In genomic region chr8:111299363-111299820, GRCm38 (mm10) we compare ENCODE assay signal across 8 mouse cellular contexts. TPM values are rescaled to one million over a fixed set of nuclear protein-coding genes. Genes with fewer than 3 reads are reported as not detected.
A peak's percentile ranks its signal among the peaks of the same experiment; 100 is the strongest.
DNase-seq lines count a peak whose midpoint lies in the region; ATAC-seq and TF ChIP-seq lines count a peak whose summit lies in the region.

No protein-coding gene starts in this region.

- H3K9me3 ChIP-seq in forebrain, postnatal 0 days (ENCODE audit: low read length): no peaks in the 10 kb centered on the region
- no peaks in the 10 kb centered on the region for H3K9me3 ChIP-seq in hindbrain, embryonic 12.5 days (replicated peaks)

- peak; percentile 60 for DNase-seq in MN1 (ENCODE audit: low spot score)
- DNase-seq in c-Kit-positive CD71-positive TER-119-positive erythroid progenitor cells, embryonic 14.5 days (ENCODE audit: low spot score): peak; percentile 69
- DNase-seq in forebrain, postnatal 0 days: peak; percentile 13
- DNase-seq in left cerebral cortex, adult 18-20 months (ENCODE audit: low spot score in 2 of 2): peak; percentile 19 to 21
- DNase-seq in lung, postnatal 4 days: peak; percentile 56 to 72
- peak; percentile 56 for DNase-seq in retina, postnatal 1 day
- DNase-seq in urinary bladder, adult 2 months (ENCODE audit: low spot score): peak; percentile 38

- WGBS in forebrain, postnatal 0 days: 0% methylated on average over 28 of the region's 28 CpGs
- WGBS in hindbrain, embryonic 12.5 days: under 1% methylated on average over 28 of the region's 28 CpGs

- H3K27me3 ChIP-seq in forebrain, postnatal 0 days (ENCODE audit: insufficient read depth, low read length): no peaks in the 10 kb centered on the region
- H3K27me3 ChIP-seq in hindbrain, embryonic 12.5 days: no peaks in the 10 kb centered on the region

- no peak for ATAC-seq in forebrain, postnatal 0 days
- ATAC-seq in hindbrain, embryonic 12.5 days (ENCODE audit: low FRiP score): no peak

- H3K36me3 ChIP-seq in forebrain, postnatal 0 days (ENCODE audit: insufficient read depth): no peaks in the 10 kb centered on the region; the same call in 1 of the 2 replicates
- peaks cover 21% of the 10 kb centered on the region for H3K36me3 ChIP-seq in hindbrain, embryonic 12.5 days

- H3K4me2 ChIP-seq in forebrain, postnatal 0 days (ENCODE audit: low read depth): peak overlapping the region; percentile 69
- peak overlapping the region; percentile 69 for H3K4me2 ChIP-seq in hindbrain, embryonic 12.5 days (replicated peaks)

- peak overlapping the region; percentile 98 for H3K4me3 ChIP-seq in forebrain, postnatal 0 days (ENCODE audit: low read depth, low read length)
- peak overlapping the region; percentile 94 for H3K4me3 ChIP-seq in hindbrain, embryonic 12.5 days

- no peaks in the 10 kb centered on the region for H3K4me1 ChIP-seq in forebrain, postnatal 0 days (ENCODE audit: insufficient read depth)
- H3K4me1 ChIP-seq in hindbrain, embryonic 12.5 days: peaks cover 14% of the 10 kb centered on the region

- H3K27ac ChIP-seq in forebrain, postnatal 0 days (ENCODE audit: low read depth, low read length): no peak overlapping the region
- H3K27ac ChIP-seq in hindbrain, embryonic 12.5 days: peak overlapping the region; percentile 85

- H3K9ac ChIP-seq in forebrain, postnatal 0 days: peak overlapping the region; percentile 70
- peak overlapping the region; percentile 89 for H3K9ac ChIP-seq in hindbrain, embryonic 12.5 days

- no peak for TF ChIP-seq CTCF in forebrain, postnatal 0 days (IDR thresholded peaks at IDR 0.05; ENCODE audit: low read depth)

RNA-seq across cellular contexts. Expression of gene Rfwd3, which starts 0.6 kb away (rescaled TPM):
- total RNA-seq in forebrain, postnatal 0 days (2014; rRNA removed): 19.4 and 19.5 TPM in 2 replicates
- 7.2 and 11.1 TPM in 2 replicates for polyA plus RNA-seq in forebrain, postnatal 0 days (2015; fragmentation: Nextera tagmentation; extraction: Ambion mirVana)
- polyA plus RNA-seq in hindbrain, embryonic 12.5 days (2016; fragmentation: Nextera tagmentation; extraction: Ambion mirVana): 53.5 and 56.0 TPM in 2 replicates
- 10 to 100 TPM; 22.3 to 23.2 TPM for total RNA-seq in left cerebral cortex, adult 18-20 months (2021)
- 14.7 and 14.9 TPM in 2 replicates for polyA plus RNA-seq in urinary bladder, adult 2 months (2012; rRNA removed)

RNA-seq across cellular contexts. Expression of gene Mlkl, which starts 38.6 kb away (rescaled TPM):
- 1.4 TPM in 2 replicates for total RNA-seq in forebrain, postnatal 0 days (2014; rRNA removed)
- 0.54 and 0.94 TPM in 2 replicates for polyA plus RNA-seq in forebrain, postnatal 0 days (2015; fragmentation: Nextera tagmentation; extraction: Ambion mirVana)
- 0.43 and 0.82 TPM in 2 replicates for polyA plus RNA-seq in hindbrain, embryonic 12.5 days (2016; fragmentation: Nextera tagmentation; extraction: Ambion mirVana)
- total RNA-seq in left cerebral cortex, adult 18-20 months (2021): under 1 TPM; 0.37 to 0.86 TPM
- 10.0 and 10.6 TPM in 2 replicates for polyA plus RNA-seq in urinary bladder, adult 2 months (2012; rRNA removed)

RNA-seq across cellular contexts. Expression of gene Glg1, which starts 40.4 kb away (rescaled TPM):
- 32.1 and 45.0 TPM in 2 replicates for total RNA-seq in forebrain, postnatal 0 days (2014; rRNA removed)
- polyA plus RNA-seq in forebrain, postnatal 0 days (2015; fragmentation: Nextera tagmentation; extraction: Ambion mirVana): 35.0 and 49.7 TPM in 2 replicates
- polyA plus RNA-seq in hindbrain, embryonic 12.5 days (2016; fragmentation: Nextera tagmentation; extraction: Ambion mirVana): 104 and 109 TPM in 2 replicates
- 100 to 1,000 TPM; 138 to 139 TPM for total RNA-seq in left cerebral cortex, adult 18-20 months (2021)
- polyA plus RNA-seq in urinary bladder, adult 2 months (2012; rRNA removed): 42.4 and 51.0 TPM in 2 replicates

Comparison
In these comparisons a context has a peak if more than half of its experiments do, and no peak if none do; other contexts are left out.
1. DNase-seq: peak in every context shown above with its lines; median percentile 69 in c-Kit-positive CD71-positive TER-119-positive erythroid progenitor cells, embryonic 14.5 days; 64 in lung, postnatal 4 days; 60 in MN1; 56 in retina, postnatal 1 day; 38 in urinary bladder, adult 2 months; 20 in left cerebral cortex, adult 18-20 months; 13 in forebrain, postnatal 0 days.